Mouse (Mus musculus) heart, adult 10 weeks (tissue): ENCODE measurements around the gene 1190002N15Rik. TPM values are rescaled to one million over a fixed set of nuclear protein-coding genes. Genes with fewer than 3 reads are reported as not detected.

Experiments used
- polyA plus RNA-seq: library from polyadenylated mRNA; stranded (reverse); fragments of 350-450 nt; fragmentation: Illumina TruSeq; extraction: RNeasy Lipid Tissue Mini Kit (QIAGEN cat#74804); gene quantifications from one replicate; pipeline ENCODE4 v1.2.3, GENCODE M21; 2014; ENCODE audit warnings: low read depth, low replicate concordance

The 1190002N15Rik gene
- 31.7 TPM for polyA plus RNA-seq

DNA sequence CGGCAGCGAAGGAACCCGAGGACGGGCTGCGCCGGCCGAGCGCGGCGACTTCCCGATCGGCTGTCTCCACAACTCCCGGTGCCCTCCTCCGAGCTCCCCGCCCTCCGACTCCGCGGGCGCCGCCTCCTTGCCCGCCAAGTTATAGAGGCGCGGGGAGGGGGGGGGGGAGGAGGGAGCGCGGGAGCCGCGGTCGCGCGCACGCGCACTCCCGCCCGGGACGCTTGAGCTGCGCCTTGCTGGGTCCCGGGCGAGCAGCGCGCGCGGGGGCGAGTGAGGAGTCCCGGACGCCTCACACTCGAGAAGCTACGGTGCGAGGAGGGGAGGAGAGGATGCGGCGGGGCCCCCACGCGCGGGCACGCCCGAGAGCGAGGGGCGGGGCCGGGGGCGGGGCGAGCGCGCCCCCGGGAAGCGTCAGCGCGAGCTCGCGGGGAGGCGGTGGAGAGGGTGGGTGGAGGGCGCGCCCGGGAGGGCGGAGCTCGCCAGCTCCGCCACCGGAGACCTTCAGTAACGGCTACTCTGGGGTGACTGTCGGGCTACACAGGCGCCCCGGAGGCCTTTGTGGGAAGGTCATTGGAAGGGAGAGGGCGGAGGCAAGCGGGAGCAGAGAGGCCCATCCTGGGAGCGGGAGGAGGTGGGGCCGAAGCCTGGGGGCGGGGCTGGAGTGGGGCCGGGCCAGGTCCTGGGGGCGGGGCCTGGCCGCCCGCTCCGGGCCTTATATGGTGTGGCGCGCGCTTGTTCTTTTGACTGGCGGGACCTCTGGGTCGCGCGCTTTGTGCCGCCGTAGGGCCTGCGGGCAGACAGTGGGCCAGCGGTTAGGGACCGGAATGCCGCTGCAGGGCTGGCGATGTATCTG lies at the start of gene 1190002N15Rik:
Gene 1190002N15Rik, minus strand, starts transcription at position 112 of the 853 bp plus-strand sequence.

Other genes starting within 250 kb of the 1190002N15Rik start
- gene Slc9a9, start 131.8 kb upstream of the 1190002N15Rik start, polyA plus RNA-seq: 2.6 TPM